Mouse (Mus musculus): Measurements from ENCODE around the gene Ankle2. TPM values are rescaled to one million over a fixed set of nuclear protein-coding genes. Genes with fewer than 3 reads are reported as not detected.

The Ankle2 gene
- polyA plus RNA-seq, 2 experiments = 5.8 to 10.4 TPM

DNA sequence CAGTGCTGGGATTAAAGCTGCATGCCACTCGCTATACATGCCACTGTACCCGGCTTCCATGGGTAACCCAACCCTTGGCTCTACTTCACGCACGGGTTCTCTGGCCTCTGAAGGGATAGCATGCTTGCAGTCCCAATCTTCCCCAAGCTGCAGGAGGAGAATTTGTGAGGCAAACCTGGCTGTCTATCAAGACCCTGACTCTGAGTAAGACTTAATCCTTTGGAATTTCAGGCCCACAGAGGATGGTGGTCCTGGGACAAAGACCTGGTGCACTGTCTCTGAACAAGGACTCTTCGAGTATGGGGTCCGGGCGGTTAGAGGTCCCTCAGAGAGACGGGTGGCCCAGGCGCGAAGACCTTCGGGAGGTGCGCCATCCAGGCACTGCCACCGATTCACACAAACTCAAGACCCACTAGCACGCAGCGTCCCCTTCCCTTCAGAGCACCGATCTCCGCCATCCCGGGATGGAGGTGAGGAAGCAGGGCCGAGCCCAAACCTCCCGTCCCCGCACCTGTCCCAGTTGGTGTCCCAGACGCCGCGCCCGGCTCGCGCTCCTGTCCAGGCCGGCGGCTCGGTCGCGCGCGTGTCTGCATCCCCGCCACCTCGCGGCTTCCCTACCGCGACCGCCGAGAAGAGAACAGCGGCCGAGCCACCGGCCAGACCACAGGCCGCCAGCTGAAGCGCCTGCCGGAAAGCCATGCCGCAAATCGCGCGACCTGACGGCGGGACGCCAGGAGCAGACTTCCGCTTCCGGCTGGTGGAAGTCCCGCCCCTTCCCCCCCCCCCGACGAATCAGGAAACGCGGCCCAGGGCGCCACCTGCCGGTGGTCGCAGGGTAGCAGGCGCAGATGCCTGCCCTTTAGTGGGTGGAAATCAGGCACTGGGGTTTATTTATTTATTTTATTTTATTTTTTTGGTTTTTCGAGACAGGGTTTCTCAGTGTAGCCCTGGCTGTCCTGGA, 38.6 kb downstream of the Ankle2 start, which contains the start of gene Pgam5:
Gene Pgam5 (minus strand): TSS at position 773 of the 961 bp plus-strand sequence.
- peak; percentile 84 for ATAC-seq (ENCODE audit: insufficient read depth)
- no peak within 1 kb of the TSS for H3K27ac ChIP-seq
- peak within 1 kb of the TSS; percentile 90 for H3K9ac ChIP-seq (replicated peaks)
- peaks cover 8 to 14% of the 10 kb centered on the region in 2 experiments for H3K4me1 ChIP-seq (replicated peaks; ENCODE audit: control insufficient read depth in 2 of 2, insufficient read depth in 2 of 2, low read length in 1 of 2)
- WGBS (ENCODE audit: insufficient replicate concordance) = under 1% methylated on average over 61 of the region's 66 CpGs
- DNase-seq (ENCODE audit: low read depth in 3 of 3, low spot score in 3 of 3) = peak; percentile 77 to 81 (median 77)
- TF ChIP-seq CTCF (IDR thresholded peaks at IDR 0.05; ENCODE audit: low read depth) (peak; percentile 93), EP300 (IDR thresholded peaks at IDR 0.05; ENCODE audit: low read depth) (0 out of 2 replicates have a peak, but pooled peaks have one; percentile 13)
- peaks cover 21% of the 10 kb centered on the region for H3K36me3 ChIP-seq (replicated peaks; ENCODE audit: control insufficient read depth, insufficient read depth, low read depth)
- peak within 1 kb of the TSS; percentile 91 for H3K4me2 ChIP-seq (ENCODE audit: low read depth)
- H3K9me3 ChIP-seq (ENCODE audit: control insufficient read depth, low read length) = no peaks in the 10 kb centered on the region
- peak within 1 kb of the TSS; percentile 70 to 87 for H3K4me3 ChIP-seq (ENCODE audit: insufficient read depth in 1 of 2, low read depth in 2 of 2, low read length in 2 of 2)
- no peaks in the 10 kb centered on the region for H3K27me3 ChIP-seq (ENCODE audit: control insufficient read depth, insufficient read depth, low read length)

DNA sequence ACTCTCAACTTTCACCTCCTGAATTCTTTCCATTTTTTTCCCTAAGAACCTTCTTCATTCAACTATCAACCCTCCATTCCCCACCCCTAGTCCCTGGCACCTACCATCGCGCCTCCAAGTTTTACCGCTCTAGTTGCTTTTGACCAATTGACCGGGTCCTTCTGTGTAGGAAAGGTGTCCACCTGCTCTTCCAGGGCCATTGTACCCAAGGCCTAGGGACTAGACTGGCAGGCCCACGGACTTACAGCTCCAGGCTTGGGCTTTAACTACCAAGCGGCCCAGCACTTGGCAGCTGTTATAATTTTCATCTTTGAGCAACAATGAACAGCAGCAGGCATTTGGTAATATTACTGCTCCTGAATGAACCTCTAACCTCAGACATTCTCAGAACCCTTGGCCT, 39.4 kb downstream of the Ankle2 start:
- no peaks in the 10 kb centered on the region for H3K27me3 ChIP-seq (ENCODE audit: control insufficient read depth, insufficient read depth, low read length)
- H3K9ac ChIP-seq (replicated peaks) = no peak overlapping the region
- H3K36me3 ChIP-seq (replicated peaks; ENCODE audit: control insufficient read depth, insufficient read depth, low read depth) = peaks cover 12% of the 10 kb centered on the region
- H3K27ac ChIP-seq = no peak overlapping the region
- DNase-seq (ENCODE audit: low read depth in 3 of 3, low spot score in 3 of 3) = no peak
- no peak overlapping the region for H3K4me2 ChIP-seq (ENCODE audit: low read depth)
- peaks cover 9 to 18% of the 10 kb centered on the region in 2 experiments for H3K4me1 ChIP-seq (replicated peaks; ENCODE audit: control insufficient read depth in 2 of 2, insufficient read depth in 2 of 2, low read length in 1 of 2)
- no peak overlapping the region for H3K4me3 ChIP-seq (ENCODE audit: insufficient read depth in 1 of 2, low read depth in 2 of 2, low read length in 2 of 2)
- TF ChIP-seq EP300 (IDR thresholded peaks at IDR 0.05; ENCODE audit: low read depth) = no peak
- TF ChIP-seq CTCF (IDR thresholded peaks at IDR 0.05; ENCODE audit: low read depth) = no peak
- 90% methylated on average over 6 of the region's 6 CpGs for WGBS (ENCODE audit: insufficient replicate concordance)
- no peaks in the 10 kb centered on the region for H3K9me3 ChIP-seq (ENCODE audit: control insufficient read depth, low read length)
- ATAC-seq (ENCODE audit: insufficient read depth) = no peak

DNA sequence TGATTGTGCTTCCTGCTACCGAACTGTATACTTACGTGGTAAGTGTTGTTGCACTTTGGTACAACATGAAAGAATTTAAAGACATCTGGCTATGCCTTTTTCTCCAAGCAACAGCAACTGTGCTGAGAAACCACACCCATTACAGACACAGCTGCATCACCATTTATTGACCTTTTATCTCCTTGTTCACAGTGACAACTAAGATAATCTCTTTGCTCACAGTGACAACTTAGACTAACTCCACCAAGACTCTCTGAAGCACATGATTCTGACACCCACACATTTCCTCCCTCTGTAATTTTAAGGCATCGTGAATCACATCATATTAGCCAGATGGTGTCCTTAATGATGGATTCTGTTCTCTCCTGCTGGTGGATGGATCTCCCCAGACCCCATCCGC, 43.3 kb downstream of the Ankle2 start:
- ATAC-seq (ENCODE audit: insufficient read depth) (peak; percentile 43; the same call in 1 of the 2 replicates), DNase-seq (ENCODE audit: low read depth in 3 of 3, low spot score in 3 of 3) (peak; percentile 36 to 60 (median 55))
- H3K27ac ChIP-seq = no peak overlapping the region
- WGBS (ENCODE audit: insufficient replicate concordance) = 64% methylated on average over 4 of the region's 4 CpGs
- H3K36me3 ChIP-seq (replicated peaks; ENCODE audit: control insufficient read depth, insufficient read depth, low read depth) = no peaks in the 10 kb centered on the region
- peaks cover 6 to 11% of the 10 kb centered on the region in 2 experiments; a peak in 2 of 4 replicates for H3K4me1 ChIP-seq (replicated peaks; ENCODE audit: control insufficient read depth in 2 of 2, insufficient read depth in 2 of 2, low read length in 1 of 2)
- peak overlapping the region; percentile 37 for H3K9ac ChIP-seq (replicated peaks)
- H3K27me3 ChIP-seq (ENCODE audit: control insufficient read depth, insufficient read depth, low read length) = no peaks in the 10 kb centered on the region
- no peak for TF ChIP-seq CTCF (IDR thresholded peaks at IDR 0.05; ENCODE audit: low read depth)
- TF ChIP-seq EP300 (IDR thresholded peaks at IDR 0.05; ENCODE audit: low read depth) = peak; percentile 42; the same call in 1 of the 2 replicates
- H3K4me2 ChIP-seq (ENCODE audit: low read depth) = no peak overlapping the region
- no peak overlapping the region for H3K4me3 ChIP-seq (ENCODE audit: insufficient read depth in 1 of 2, low read depth in 2 of 2, low read length in 2 of 2)
- H3K9me3 ChIP-seq (ENCODE audit: control insufficient read depth, low read length) = no peaks in the 10 kb centered on the region

DNA sequence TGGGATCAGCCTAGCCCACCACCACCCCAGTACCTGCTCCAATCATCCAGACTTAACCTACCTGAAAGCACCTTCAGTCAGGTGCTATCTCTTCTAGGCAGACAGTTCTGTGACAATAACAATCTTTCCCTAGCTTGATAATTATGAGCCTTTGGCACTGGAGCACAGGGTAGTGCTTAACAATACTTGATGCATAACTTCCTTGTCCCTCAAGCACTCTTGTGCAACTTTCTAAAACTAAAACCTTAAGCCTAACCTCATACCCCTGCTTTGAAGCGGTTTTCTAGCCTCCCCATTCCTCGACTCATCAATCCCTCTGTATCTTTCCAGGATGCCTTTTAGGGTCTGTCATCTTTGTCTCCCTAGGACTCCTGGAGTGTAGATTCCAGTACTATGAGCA, 44.0 kb downstream of the Ankle2 start:
- H3K9ac ChIP-seq (replicated peaks) = no peak overlapping the region

DNA sequence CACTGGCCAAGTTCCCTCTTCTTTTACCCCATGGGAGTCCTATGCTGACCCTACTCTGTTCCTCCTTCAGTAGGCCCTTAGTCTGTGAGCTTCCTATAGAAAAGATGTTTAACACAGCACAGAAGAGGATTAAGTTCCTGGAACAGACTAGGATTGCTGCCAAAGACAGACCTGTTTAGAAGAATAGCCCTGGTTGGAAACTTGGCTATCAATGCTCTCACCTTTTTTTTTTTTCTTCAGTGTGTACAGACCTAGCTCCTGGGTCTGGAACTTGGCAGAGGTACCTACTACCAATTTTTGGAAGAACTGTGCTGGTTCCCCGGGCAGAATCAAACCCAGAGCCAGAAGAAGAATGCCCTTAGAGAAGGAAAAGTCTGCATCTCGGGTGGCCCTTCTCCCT, 45.6 kb downstream of the Ankle2 start:
- H3K4me1 ChIP-seq (replicated peaks; ENCODE audit: control insufficient read depth in 2 of 2, insufficient read depth in 2 of 2, low read length in 1 of 2) = peaks cover 6 to 11% of the 10 kb centered on the region in 2 experiments; a peak in 2 of 4 replicates
- WGBS (ENCODE audit: insufficient replicate concordance) = 62% methylated on average over 2 of the region's 2 CpGs
- H3K36me3 ChIP-seq (replicated peaks; ENCODE audit: control insufficient read depth, insufficient read depth, low read depth) = peaks cover 2% of the 10 kb centered on the region
- DNase-seq (ENCODE audit: low read depth in 3 of 3, low spot score in 3 of 3) (no peak), ATAC-seq (ENCODE audit: insufficient read depth) (no peak)
- no peak overlapping the region for H3K27ac ChIP-seq
- no peak overlapping the region for H3K4me3 ChIP-seq (ENCODE audit: insufficient read depth in 1 of 2, low read depth in 2 of 2, low read length in 2 of 2)
- no peak overlapping the region for H3K9ac ChIP-seq (replicated peaks)
- no peak overlapping the region for H3K4me2 ChIP-seq (ENCODE audit: low read depth)
- TF ChIP-seq CTCF (IDR thresholded peaks at IDR 0.05; ENCODE audit: low read depth) (no peak), EP300 (IDR thresholded peaks at IDR 0.05; ENCODE audit: low read depth) (no peak)
- H3K9me3 ChIP-seq (ENCODE audit: control insufficient read depth, low read length) = no peaks in the 10 kb centered on the region
- H3K27me3 ChIP-seq (ENCODE audit: control insufficient read depth, insufficient read depth, low read length) = no peaks in the 10 kb centered on the region

More for the DNA sequence above, 44.0 kb downstream of the Ankle2 start:
- DNase-seq (ENCODE audit: low read depth in 3 of 3, low spot score in 3 of 3) (no peak), ATAC-seq (ENCODE audit: insufficient read depth) (no peak)
- H3K4me3 ChIP-seq (ENCODE audit: insufficient read depth in 1 of 2, low read depth in 2 of 2, low read length in 2 of 2) = no peak overlapping the region
- no peak overlapping the region for H3K4me2 ChIP-seq (ENCODE audit: low read depth)
- peaks cover 6 to 11% of the 10 kb centered on the region in 2 experiments; a peak in 2 of 4 replicates for H3K4me1 ChIP-seq (replicated peaks; ENCODE audit: control insufficient read depth in 2 of 2, insufficient read depth in 2 of 2, low read length in 1 of 2)
- no peaks in the 10 kb centered on the region for H3K9me3 ChIP-seq (ENCODE audit: control insufficient read depth, low read length)
- TF ChIP-seq EP300 (IDR thresholded peaks at IDR 0.05; ENCODE audit: low read depth) = no peak
- no peak for TF ChIP-seq CTCF (IDR thresholded peaks at IDR 0.05; ENCODE audit: low read depth)
- no peaks in the 10 kb centered on the region for H3K36me3 ChIP-seq (replicated peaks; ENCODE audit: control insufficient read depth, insufficient read depth, low read depth)
- H3K27ac ChIP-seq = no peak overlapping the region; the same call in 1 of the 2 replicates
- H3K27me3 ChIP-seq (ENCODE audit: control insufficient read depth, insufficient read depth, low read length) = no peaks in the 10 kb centered on the region
- WGBS (ENCODE audit: insufficient replicate concordance) = 64% methylated on average over 2 of the region's 2 CpGs

All from liver, embryonic 14.5 days (tissue).